1 mouse cellular context compared by ENCODE assay signal in the genomic region with DNA sequence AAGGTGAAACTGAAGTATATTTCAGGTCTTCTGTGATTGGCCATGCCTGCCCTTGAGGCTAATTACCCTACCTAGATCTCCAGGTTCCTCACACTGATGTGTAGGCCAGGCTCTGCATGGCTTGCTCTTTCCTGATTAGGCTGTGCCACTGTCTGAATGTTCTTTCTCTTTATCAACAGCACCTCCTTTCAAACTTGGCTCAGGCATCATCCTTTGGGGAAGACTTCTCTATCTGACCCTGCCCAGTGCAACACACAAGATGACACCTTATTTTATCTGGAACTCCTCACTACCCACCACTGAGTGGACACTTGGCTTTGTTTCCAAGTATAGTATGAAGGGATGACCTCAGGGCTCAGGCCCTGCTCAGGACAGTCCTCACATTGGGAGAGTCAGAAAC.
TF ChIP-seq lines count a peak whose summit lies in the region.

No protein-coding gene starts in this region.

TF ChIP-seq in MEL, 35 proteins besides CTCF, POLR2A, EP300 and RAD21 (continued from another document):
- TF ChIP-seq HCFC1 (IDR thresholded peaks at IDR 0.05; ENCODE audit: low read depth, low read length) (no peak), POLR2AphosphoS5 (IDR thresholded peaks at IDR 0.05; ENCODE audit: borderline replicate concordance, low read depth, low read length) (no peak), SIN3A (IDR thresholded peaks at IDR 0.05; ENCODE audit: low read length) (peak; percentile 75), TCF12 (IDR thresholded peaks at IDR 0.05; ENCODE audit: low read depth, low read length) (peak; percentile 97), CHD1 (IDR thresholded peaks at IDR 0.05; ENCODE audit: low read depth, low read length) (no peak), ZNF384 (IDR thresholded peaks at IDR 0.05; ENCODE audit: low read depth, low read length) (no peak), MYB (IDR thresholded peaks at IDR 0.05; ENCODE audit: low read depth, low read length) (peak; percentile 49), ELF1 (IDR thresholded peaks at IDR 0.05; ENCODE audit: low read depth, low read length) (no peak), GABPA (IDR thresholded peaks at IDR 0.05; ENCODE audit: low read depth, low read length) (no peak), POLR2AphosphoS2 (IDR thresholded peaks at IDR 0.05; ENCODE audit: low read length) (peak; percentile 65; the same call in 1 of the 2 replicates), MAZ (IDR thresholded peaks at IDR 0.05; ENCODE audit: low read depth, low read length) (peak; percentile 47; the same call in 1 of the 2 replicates), GATA1 (IDR thresholded peaks at IDR 0.05; ENCODE audit: low read depth, low read length) (peak; percentile 96), ZKSCAN1 (IDR thresholded peaks at IDR 0.05; ENCODE audit: low read depth, low read length) (no peak), MYC (IDR thresholded peaks at IDR 0.05; ENCODE audit: low read depth, low read length) (0 out of 2 replicates have a peak, but pooled peaks have one; percentile 33), MAFK (IDR thresholded peaks at IDR 0.05; ENCODE audit: borderline replicate concordance, low read depth, low read length) (peak; percentile 33; the same call in 1 of the 2 replicates), USF2 (IDR thresholded peaks at IDR 0.05; ENCODE audit: borderline replicate concordance in 1 of 2, insufficient read depth in 1 of 2, low read depth in 1 of 2, low read length in 2 of 2) (no peak), USF1 (IDR thresholded peaks at IDR 0.05; ENCODE audit: low read depth, low read length) (no peak), MEF2A (IDR thresholded peaks at IDR 0.05; ENCODE audit: extremely low read depth, insufficient replicate concordance, low read depth, low read length, poor library complexity, severe bottlenecking) (0 out of 2 replicates have a peak, but pooled peaks have one; percentile 23), TBP (IDR thresholded peaks at IDR 0.05; ENCODE audit: low read depth, low read length) (0 out of 2 replicates have a peak, but pooled peaks have one; percentile 23), NELFE (IDR thresholded peaks at IDR 0.05; ENCODE audit: low read depth, low read length) (0 out of 2 replicates have a peak, but pooled peaks have one; percentile 21), SMC3 (IDR thresholded peaks at IDR 0.05; ENCODE audit: low read depth, low read length) (0 out of 2 replicates have a peak, but pooled peaks have one; percentile 8), RCOR1 (IDR thresholded peaks at IDR 0.05; ENCODE audit: low read depth, low read length) (peak; percentile 75), TAL1 (IDR thresholded peaks at IDR 0.05; ENCODE audit: low read length) (peak; percentile 95), BHLHE40 (IDR thresholded peaks at IDR 0.05; ENCODE audit: borderline replicate concordance, low read depth, low read length) (no peak), ZMIZ1 (IDR thresholded peaks at IDR 0.05; ENCODE audit: low read depth, low read length) (no peak), MXI1 (IDR thresholded peaks at IDR 0.05; ENCODE audit: low read depth, low read length) (0 out of 2 replicates have a peak, but pooled peaks have one; percentile 14), JUND (IDR thresholded peaks at IDR 0.05; ENCODE audit: low read depth, low read length) (peak; percentile 52; the same call in 1 of the 2 replicates), CHD2 (IDR thresholded peaks at IDR 0.05; ENCODE audit: low read length) (no peak)
